ENCODE assay signal across 7 mouse cellular contexts in genomic region chr1:91539704-91540270, GRCm38 (mm10). TPM values are rescaled to one million over a fixed set of nuclear protein-coding genes. Genes with fewer than 3 reads are reported as not detected.
DNase-seq lines count a peak whose midpoint lies in the region; ATAC-seq and TF ChIP-seq lines count a peak whose summit lies in the region.

No protein-coding gene starts in this region.

- peaks cover 41% of the 10 kb centered on the region for H3K4me1 ChIP-seq in G1E (ENCODE audit: insufficient read depth, low read depth, low read length)
- peaks cover 25% of the 10 kb centered on the region for H3K4me1 ChIP-seq in embryonic facial prominence, embryonic 10.5 days
- peaks cover 16% of the 10 kb centered on the region for H3K4me1 ChIP-seq in heart, postnatal 0 days (ENCODE audit: control insufficient read depth, insufficient read depth)

- no peak for TF ChIP-seq CTCF in G1E (IDR thresholded peaks at IDR 0.05; ENCODE audit: low read depth, low read length)
- TF ChIP-seq CTCF in heart, postnatal 0 days (IDR thresholded peaks at IDR 0.05; ENCODE audit: low read depth): no peak

- peak overlapping the region; percentile 93 for H3K4me3 ChIP-seq in G1E (ENCODE audit: low read depth, low read length)
- H3K4me3 ChIP-seq in embryonic facial prominence, embryonic 10.5 days: peak overlapping the region; percentile 85
- peak overlapping the region; percentile 88 for H3K4me3 ChIP-seq in heart, postnatal 0 days (ENCODE audit: low read depth, low read length)

- peak overlapping the region; percentile 77 for H3K27ac ChIP-seq in embryonic facial prominence, embryonic 10.5 days (replicated peaks)
- peak overlapping the region; percentile 68 for H3K27ac ChIP-seq in heart, postnatal 0 days (ENCODE audit: low read depth)

- H3K27me3 ChIP-seq in G1E (ENCODE audit: insufficient read depth, low read length): no peaks in the 10 kb centered on the region
- peaks cover 48% of the 10 kb centered on the region for H3K27me3 ChIP-seq in embryonic facial prominence, embryonic 10.5 days (replicated peaks; ENCODE audit: low read depth, poor library complexity, severe bottlenecking)
- H3K27me3 ChIP-seq in heart, postnatal 0 days (ENCODE audit: control insufficient read depth, insufficient read depth, low read length): peaks cover 15% of the 10 kb centered on the region; the same call in 1 of the 2 replicates

- H3K9ac ChIP-seq in heart, postnatal 0 days (replicated peaks; ENCODE audit: low read depth, low read length): peak overlapping the region; percentile 36; the same call in 1 of the 2 replicates

- peak; percentile 52 for DNase-seq in G1E (ENCODE audit: low spot score)
- no peak for DNase-seq in embryonic facial prominence, embryonic 10.5 days (ENCODE audit: low spot score)
- no peak for DNase-seq in heart, postnatal 0 days (ENCODE audit: low spot score)
- peak; percentile 9 to 15 for DNase-seq in layer of hippocampus, postnatal 36 days
- DNase-seq in spleen, postnatal 36 days (ENCODE audit: low spot score in 2 of 2): peak; percentile 61 to 83

- WGBS in embryonic facial prominence, embryonic 10.5 days: 3% methylated on average over 22 of the region's 22 CpGs
- WGBS in heart, postnatal 0 days: under 1% methylated on average over 22 of the region's 22 CpGs

- ATAC-seq in CD4-positive, CD25-positive, alpha-beta regulatory T cell, adult 4 months: peak; percentile 23
- peak; percentile 1; the same call in 1 of the 2 replicates for ATAC-seq in G1E (ENCODE audit: extremely low read depth, insufficient number of reproducible peaks, low FRiP score, poor library complexity, severe bottlenecking)
- peak; percentile 11 for ATAC-seq in heart, postnatal 0 days (ENCODE audit: insufficient read depth, low read depth)
- peak; percentile 53 for ATAC-seq in megakaryocyte progenitor cell, adult 5-6 weeks (replicated peaks; ENCODE audit: poor library complexity)

- peak overlapping the region; percentile 93 for H3K4me2 ChIP-seq in heart, postnatal 0 days (ENCODE audit: low read depth, low read length)

- H3K9me3 ChIP-seq in G1E (replicated peaks): no peaks in the 10 kb centered on the region
- H3K9me3 ChIP-seq in embryonic facial prominence, embryonic 10.5 days: no peaks in the 10 kb centered on the region
- H3K9me3 ChIP-seq in heart, postnatal 0 days (replicated peaks; ENCODE audit: control insufficient read depth, low read length): no peaks in the 10 kb centered on the region

- H3K36me3 ChIP-seq in G1E (replicated peaks): peaks cover 18% of the 10 kb centered on the region
- peaks cover 7% of the 10 kb centered on the region for H3K36me3 ChIP-seq in embryonic facial prominence, embryonic 10.5 days (replicated peaks)
- peaks cover 4% of the 10 kb centered on the region; the same call in 1 of the 2 replicates for H3K36me3 ChIP-seq in heart, postnatal 0 days (replicated peaks; ENCODE audit: control insufficient read depth, insufficient read depth, low read length)

- TF ChIP-seq EP300 in heart, postnatal 0 days (IDR thresholded peaks at IDR 0.05; ENCODE audit: low read depth): no peak

RNA-seq across cellular contexts. Expression of gene Asb1, which starts 0.6 kb away (rescaled TPM):
- polyA plus RNA-seq in CD4-positive, CD25-positive, alpha-beta regulatory T cell, adult 4 months (2017; shearing (Covaris generic)): 1 to 10 TPM; 2.6 to 3.6 TPM
- total RNA-seq in G1E (2014; fragmentation: Nextera tagmentation): 8.3 and 12.9 TPM in 2 replicates
- total RNA-seq in G1E (2017): 25.7 and 28.0 TPM in 2 replicates
- 9.3 and 12.4 TPM in 2 replicates for polyA plus RNA-seq in G1E (2012)
- polyA plus RNA-seq in embryonic facial prominence, embryonic 10.5 days (2016; fragmentation: Nextera tagmentation; extraction: Ambion mirVana): 6.5 and 7.3 TPM in 2 replicates
- total RNA-seq in heart, postnatal 0 days (2014; rRNA removed; ENCODE audit: low replicate concordance): 13.8 and 19.0 TPM in 2 replicates
- 3.3 and 4.6 TPM in 2 replicates for polyA plus RNA-seq in heart, postnatal 0 days (2015; fragmentation: Nextera tagmentation; extraction: Ambion mirVana)
- total RNA-seq in layer of hippocampus, postnatal 36 days (2021): 10 to 100 TPM; 32.7 to 44.4 TPM
- 3.9 and 5.2 TPM in 2 replicates for total RNA-seq in megakaryocyte progenitor cell, adult 5-6 weeks (2015)
- 6.1 and 28.7 TPM in 2 replicates for total RNA-seq in megakaryocyte progenitor cell, adult 5-6 weeks (2017)

RNA-seq across cellular contexts. Expression of gene Traf3ip1, which starts 45.3 kb away (rescaled TPM):
- 1 to 10 TPM; 3.5 to 5.2 TPM for polyA plus RNA-seq in CD4-positive, CD25-positive, alpha-beta regulatory T cell, adult 4 months (2017; shearing (Covaris generic))
- total RNA-seq in G1E (2014; fragmentation: Nextera tagmentation): 9.7 and 10.5 TPM in 2 replicates
- total RNA-seq in G1E (2017): 12.7 and 12.8 TPM in 2 replicates
- polyA plus RNA-seq in G1E (2012): 16.1 and 17.8 TPM in 2 replicates
- polyA plus RNA-seq in embryonic facial prominence, embryonic 10.5 days (2016; fragmentation: Nextera tagmentation; extraction: Ambion mirVana): 12.4 and 14.1 TPM in 2 replicates
- 2.0 and 3.4 TPM in 2 replicates for total RNA-seq in heart, postnatal 0 days (2014; rRNA removed; ENCODE audit: low replicate concordance)
- polyA plus RNA-seq in heart, postnatal 0 days (2015; fragmentation: Nextera tagmentation; extraction: Ambion mirVana): 2.8 TPM in 2 replicates
- total RNA-seq in layer of hippocampus, postnatal 36 days (2021): 10 to 100 TPM; 13.5 to 13.9 TPM
- total RNA-seq in megakaryocyte progenitor cell, adult 5-6 weeks (2015): 3.1 and 4.9 TPM in 2 replicates
- 3.3 and 5.3 TPM in 2 replicates for total RNA-seq in megakaryocyte progenitor cell, adult 5-6 weeks (2017)

Comparison
In these comparisons a context has a peak if more than half of its experiments do, and no peak if none do; other contexts are left out.
1. ATAC-seq: peak in every context shown above with its lines; median percentile 53 in megakaryocyte progenitor cell, adult 5-6 weeks; 23 in CD4-positive, CD25-positive, alpha-beta regulatory T cell, adult 4 months; 11 in heart, postnatal 0 days; 1 in G1E.
2. DNase-seq: peak in G1E (single experiment), layer of hippocampus, postnatal 36 days (2 of 2) and spleen, postnatal 36 days (2 of 2); none in embryonic facial prominence, embryonic 10.5 days (single experiment) and heart, postnatal 0 days (single experiment).
3. Peak in every context shown above with its lines, with median percentiles within 50 percentile points of each other: H3K4me3 ChIP-seq.